Mouse (Mus musculus): Measurements from ENCODE around the gene Dnm2. TPM values are rescaled to one million over a fixed set of nuclear protein-coding genes. Genes with fewer than 3 reads are reported as not detected.

Dnm2 gene
- polyA plus RNA-seq, 1 experiment from 2014 or later = 60.7 TPM

GRCm38 (mm10) chr9:21403745-21404144 is 21.0 kb upstream of the Dnm2 start:
- H3K4me3 ChIP-seq (replicated peaks; ENCODE audit: low read length) = no peak overlapping the region
- ATAC-seq (ENCODE audit: low FRiP score) = no peak

GRCm38 (mm10) chr9:21405525-21405924 is 19.2 kb upstream of the Dnm2 start:
- DNase-seq (ENCODE audit: low spot score) = no peak
- Histone ChIP-seq H3K4me1 (replicated peaks; ENCODE audit: control insufficient read depth, insufficient read depth, low read length) (no peaks in the 10 kb centered on the region), H3K27ac (no peak overlapping the region), H3K9me3 (ENCODE audit: control insufficient read depth, low read length) (no peaks in the 10 kb centered on the region), H3K36me3 (replicated peaks; ENCODE audit: control insufficient read depth, insufficient read depth) (peaks cover 66% of the 10 kb centered on the region), H3K27me3 (ENCODE audit: control insufficient read depth, insufficient read depth, low read length) (no peaks in the 10 kb centered on the region), H3K4me3 (replicated peaks; ENCODE audit: low read length) (no peak overlapping the region), H3K4me2 (replicated peaks) (no peak overlapping the region), H3K9ac (no peak overlapping the region)
- 86% methylated on average over 4 of the region's 4 CpGs for WGBS
- no peak for ATAC-seq (ENCODE audit: low FRiP score)

More at GRCm38 (mm10) chr9:21403745-21404144, 21.0 kb upstream of the Dnm2 start:
- WGBS = 93% methylated on average over 5 of the region's 5 CpGs
- DNase-seq (ENCODE audit: low spot score) = no peak
- H3K9ac ChIP-seq = no peak overlapping the region
- H3K36me3 ChIP-seq (replicated peaks; ENCODE audit: control insufficient read depth, insufficient read depth) = peaks cover 84% of the 10 kb centered on the region
- no peaks in the 10 kb centered on the region for H3K4me1 ChIP-seq (replicated peaks; ENCODE audit: control insufficient read depth, insufficient read depth, low read length)
- no peak overlapping the region for H3K27ac ChIP-seq
- no peak overlapping the region for H3K4me2 ChIP-seq (replicated peaks)
- H3K27me3 ChIP-seq (ENCODE audit: control insufficient read depth, insufficient read depth, low read length) = no peaks in the 10 kb centered on the region
- no peaks in the 10 kb centered on the region for H3K9me3 ChIP-seq (ENCODE audit: control insufficient read depth, low read length)

GRCm38 (mm10) chr9:21407951-21408350 is 16.8 kb upstream of the Dnm2 start:
- DNase-seq (ENCODE audit: low spot score) (peak; percentile 64), ATAC-seq (ENCODE audit: low FRiP score) (no peak)
- H3K27ac ChIP-seq = no peak overlapping the region
- peaks cover 42% of the 10 kb centered on the region for H3K36me3 ChIP-seq (replicated peaks; ENCODE audit: control insufficient read depth, insufficient read depth)
- WGBS = 14% methylated on average over 4 of the region's 4 CpGs
- H3K4me1 ChIP-seq (replicated peaks; ENCODE audit: control insufficient read depth, insufficient read depth, low read length) = peaks cover 16% of the 10 kb centered on the region
- no peaks in the 10 kb centered on the region for H3K9me3 ChIP-seq (ENCODE audit: control insufficient read depth, low read length)
- H3K9ac ChIP-seq = no peak overlapping the region
- no peak overlapping the region for H3K4me2 ChIP-seq (replicated peaks)
- no peaks in the 10 kb centered on the region for H3K27me3 ChIP-seq (ENCODE audit: control insufficient read depth, insufficient read depth, low read length)
- no peak overlapping the region for H3K4me3 ChIP-seq (replicated peaks; ENCODE audit: low read length)

- Histone ChIP-seq H3K9me3 (ENCODE audit: control insufficient read depth, low read length) (no peaks in the 10 kb centered on the region), H3K4me3 (replicated peaks; ENCODE audit: low read length) (no peak overlapping the region), H3K4me1 (replicated peaks; ENCODE audit: control insufficient read depth, insufficient read depth, low read length) (peaks cover 20% of the 10 kb centered on the region), H3K9ac (no peak overlapping the region), H3K27ac (no peak overlapping the region), H3K27me3 (ENCODE audit: control insufficient read depth, insufficient read depth, low read length) (no peaks in the 10 kb centered on the region), H3K4me2 (replicated peaks) (no peak overlapping the region), H3K36me3 (replicated peaks; ENCODE audit: control insufficient read depth, insufficient read depth) (peaks cover 35% of the 10 kb centered on the region)
- 72% methylated on average over 7 of the region's 7 CpGs for WGBS
- DNase-seq (ENCODE audit: low spot score) (no peak), ATAC-seq (ENCODE audit: low FRiP score) (no peak)
Observed at GRCm38 (mm10) chr9:21408624-21409023, 16.1 kb upstream of the Dnm2 start.

GRCm38 (mm10) chr9:21409592-21410317 is 15.0 kb upstream of the Dnm2 start:
- Histone ChIP-seq H3K9me3 (ENCODE audit: control insufficient read depth, low read length) (no peaks in the 10 kb centered on the region), H3K36me3 (replicated peaks; ENCODE audit: control insufficient read depth, insufficient read depth) (peaks cover 24% of the 10 kb centered on the region), H3K4me1 (replicated peaks; ENCODE audit: control insufficient read depth, insufficient read depth, low read length) (peaks cover 20% of the 10 kb centered on the region), H3K4me3 (replicated peaks; ENCODE audit: low read length) (no peak overlapping the region), H3K4me2 (replicated peaks) (no peak overlapping the region), H3K9ac (no peak overlapping the region), H3K27ac (no peak overlapping the region), H3K27me3 (ENCODE audit: control insufficient read depth, insufficient read depth, low read length) (no peaks in the 10 kb centered on the region)
- ATAC-seq (ENCODE audit: low FRiP score) (peak; percentile 4; the same call in 1 of the 2 replicates), DNase-seq (ENCODE audit: low spot score) (peak; percentile 86)
- WGBS = 35% methylated on average over 9 of the region's 9 CpGs

GRCm38 (mm10) chr9:21411669-21412550 is 12.8 kb upstream of the Dnm2 start, which contains the start of gene Qtrt1:
TSS of gene Qtrt1 (plus strand) at chr9:21411837.
- peak within 1 kb of the TSS; percentile 65 for H3K27ac ChIP-seq
- peak within 1 kb of the TSS; percentile 70 for H3K4me3 ChIP-seq (replicated peaks; ENCODE audit: low read length)
- ATAC-seq (ENCODE audit: low FRiP score) = peak; percentile 95
- no peaks in the 10 kb centered on the region for H3K9me3 ChIP-seq (ENCODE audit: control insufficient read depth, low read length)
- peaks cover 20% of the 10 kb centered on the region for H3K4me1 ChIP-seq (replicated peaks; ENCODE audit: control insufficient read depth, insufficient read depth, low read length)
- WGBS = 2% methylated on average over 53 of the region's 53 CpGs
- H3K36me3 ChIP-seq (replicated peaks; ENCODE audit: control insufficient read depth, insufficient read depth) = peaks cover 10% of the 10 kb centered on the region
- peak within 1 kb of the TSS; percentile 91 for H3K4me2 ChIP-seq (replicated peaks)
- peak within 1 kb of the TSS; percentile 81 for H3K9ac ChIP-seq
- no peaks in the 10 kb centered on the region for H3K27me3 ChIP-seq (ENCODE audit: control insufficient read depth, insufficient read depth, low read length)
- DNase-seq (ENCODE audit: low spot score) = peak; percentile 92

GRCm38 (mm10) chr9:21417866-21418265 is 6.8 kb upstream of the Dnm2 start:
- Histone ChIP-seq H3K9me3 (ENCODE audit: control insufficient read depth, low read length) (no peaks in the 10 kb centered on the region), H3K27me3 (ENCODE audit: control insufficient read depth, insufficient read depth, low read length) (no peaks in the 10 kb centered on the region), H3K4me1 (replicated peaks; ENCODE audit: control insufficient read depth, insufficient read depth, low read length) (peaks cover 5% of the 10 kb centered on the region; the same call in 1 of the 2 replicates), H3K36me3 (replicated peaks; ENCODE audit: control insufficient read depth, insufficient read depth) (peaks cover 41% of the 10 kb centered on the region), H3K27ac (no peak overlapping the region), H3K4me2 (replicated peaks) (no peak overlapping the region), H3K4me3 (replicated peaks; ENCODE audit: low read length) (no peak overlapping the region), H3K9ac (no peak overlapping the region)
- DNase-seq (ENCODE audit: low spot score) (no peak), ATAC-seq (ENCODE audit: low FRiP score) (no peak)
- WGBS = 86% methylated on average over 2 of the region's 2 CpGs

GRCm38 (mm10) chr9:21419646-21420045 is 5.1 kb upstream of the Dnm2 start:
- Histone ChIP-seq H3K9me3 (ENCODE audit: control insufficient read depth, low read length) (no peaks in the 10 kb centered on the region), H3K9ac (no peak overlapping the region), H3K4me3 (replicated peaks; ENCODE audit: low read length) (no peak overlapping the region), H3K4me2 (replicated peaks) (no peak overlapping the region), H3K36me3 (replicated peaks; ENCODE audit: control insufficient read depth, insufficient read depth) (peaks cover 41% of the 10 kb centered on the region), H3K27me3 (ENCODE audit: control insufficient read depth, insufficient read depth, low read length) (no peaks in the 10 kb centered on the region), H3K27ac (no peak overlapping the region), H3K4me1 (replicated peaks; ENCODE audit: control insufficient read depth, insufficient read depth, low read length) (no peaks in the 10 kb centered on the region)
- 97% methylated on average over 2 of the region's 2 CpGs for WGBS
- ATAC-seq (ENCODE audit: low FRiP score) = no peak
- no peak for DNase-seq (ENCODE audit: low spot score)

GRCm38 (mm10) chr9:21425556-21425945 is 843 bp downstream of the Dnm2 start:
- whole genome bisulfite sequencing = 13% methylated on average over 6 of the region's 6 CpGs
- no peak for DNase-seq (ENCODE audit: low spot score)
- no peaks in the 10 kb centered on the region for H3K27me3 ChIP-seq (ENCODE audit: control insufficient read depth, insufficient read depth, low read length)
- peak overlapping the region; percentile 72 for H3K4me3 ChIP-seq (replicated peaks; ENCODE audit: low read length)
- no peak overlapping the region for H3K27ac ChIP-seq
- H3K9ac ChIP-seq = peak overlapping the region; percentile 80
- no peaks in the 10 kb centered on the region for H3K9me3 ChIP-seq (ENCODE audit: control insufficient read depth, low read length)
- H3K4me2 ChIP-seq (replicated peaks) = peak overlapping the region; percentile 85
- peaks cover 10% of the 10 kb centered on the region for H3K36me3 ChIP-seq (replicated peaks; ENCODE audit: control insufficient read depth, insufficient read depth)
- no peak for ATAC-seq (ENCODE audit: low FRiP score)
- peaks cover 22% of the 10 kb centered on the region for H3K4me1 ChIP-seq (replicated peaks; ENCODE audit: control insufficient read depth, insufficient read depth, low read length)
